18 mouse cellular contexts compared by ENCODE assay signal in genomic region chr2:128065013-128065412, GRCm38 (mm10).
"Had no signal": no experiment of that assay in that cellular context is flagged by ENCODE, and none has a peak within 500 bp of the region (broad histone marks: within the 10 kb centered on the region; RNA-seq: fewer than 3 reads in every experiment).

No protein-coding gene starts in this region.

- DNase-seq: kidney, adult 2 months; kidney, postnatal 25 days; liver, embryonic 13.5 days; lung, adult 2 months; lung, postnatal 14 days; retina, postnatal 1 day; right cerebral cortex, postnatal 14 days; right cerebral cortex, postnatal 4 days; thymus, adult 2 months; thymus, postnatal 14 days; thymus, postnatal 4 days had no signal

- H3K36me3 ChIP-seq: liver, embryonic 13.5 days; midbrain, embryonic 12.5 days; midbrain, embryonic 15.5 days; neural tube, embryonic 13.5 days had no signal

- H3K4me1 ChIP-seq: liver, embryonic 13.5 days; midbrain, embryonic 15.5 days; neural tube, embryonic 13.5 days had no signal

- H3K27me3 ChIP-seq: liver, embryonic 13.5 days; midbrain, embryonic 15.5 days; neural tube, embryonic 13.5 days had no signal

- H3K4me2 ChIP-seq: liver, embryonic 13.5 days; midbrain, embryonic 12.5 days; midbrain, embryonic 15.5 days; neural tube, embryonic 13.5 days had no signal

- ATAC-seq: midbrain, embryonic 15.5 days had no signal

- H3K27ac ChIP-seq: kidney, postnatal 0 days; layer of hippocampus, adult 2 months; left cerebral cortex, adult 2 months; liver, embryonic 13.5 days; midbrain, embryonic 12.5 days; midbrain, embryonic 15.5 days; neural tube, embryonic 13.5 days; stomach, postnatal 0 days had no signal

- H3K4me3 ChIP-seq: layer of hippocampus, adult 2 months; left cerebral cortex, adult 2 months; liver, embryonic 13.5 days; midbrain, embryonic 12.5 days; midbrain, embryonic 15.5 days; neural tube, embryonic 13.5 days had no signal
